Mouse (Mus musculus) heart, postnatal 36 days (tissue): Measurements from ENCODE around the gene Rfc2. TPM values are rescaled to one million over a fixed set of nuclear protein-coding genes. Genes with fewer than 3 reads are reported as not detected.

Experiments used
- DNase-seq, 2 experiments: peaks; one replicate each; pipeline ENCODE4 v3.0.0; 2021 to 2022
- intact Hi-C: fragments of 180-260 bp; cut with DNase I; formaldehyde crosslinking; loops from one replicate; pipeline ENCODE4 v1.15.1; 2025
- total RNA-seq, 2 experiments: library from RNA; stranded (reverse); gene quantifications; 2 replicates each; pipeline ENCODE4 v1.2.3; 2021

The Rfc2 gene
- total RNA-seq: 10 to 100 TPM; 23.4 to 23.9 TPM

- no peak for DNase-seq
- intact Hi-C loops: loop anchor here (2.0 to 5.0 kb wide), 2 partner anchors 80 to 194 kb away; no protein-coding TSS in a partner anchor
Measured at GRCm38 (mm10) chr5:134581146-134581545, at the start of gene Rfc2. Rfc2 (plus strand) TSS chr5:134581366.

GRCm38 (mm10) chr5:134531585-134531984 is 49.6 kb upstream of the Rfc2 start:
- no peak for DNase-seq
- intact Hi-C loops: no loop called here

DNA sequence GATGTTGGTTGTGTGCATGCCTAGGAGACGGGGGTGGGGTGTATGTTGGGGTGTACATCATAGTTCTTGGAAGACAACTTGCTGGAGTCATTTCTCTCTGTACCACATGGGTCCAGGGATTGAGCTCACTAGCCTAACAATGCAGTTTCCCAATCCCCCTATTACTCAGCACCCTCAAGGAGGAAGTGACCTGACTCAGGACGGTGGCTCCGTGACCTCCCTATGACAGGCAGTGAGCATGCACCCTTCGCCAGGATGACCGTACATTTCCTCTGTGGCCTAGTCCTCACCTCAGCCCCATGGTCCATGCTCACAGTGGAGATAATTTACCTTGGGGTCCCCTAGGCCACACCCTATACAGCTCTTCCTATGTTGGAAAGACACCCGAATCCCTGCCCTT is 48.7 kb upstream of the Rfc2 start:
- no peak for DNase-seq
- intact Hi-C loops: no loop called here

GRCm38 (mm10) chr5:134536036-134536435 is 45.1 kb upstream of the Rfc2 start:
- intact Hi-C loops: no loop called here
- DNase-seq: no peak

- intact Hi-C loops: no loop called here
- peak; percentile 60 to 71 for DNase-seq
Measured at GRCm38 (mm10) chr5:134539891-134540290, 41.3 kb upstream of the Rfc2 start.

DNA sequence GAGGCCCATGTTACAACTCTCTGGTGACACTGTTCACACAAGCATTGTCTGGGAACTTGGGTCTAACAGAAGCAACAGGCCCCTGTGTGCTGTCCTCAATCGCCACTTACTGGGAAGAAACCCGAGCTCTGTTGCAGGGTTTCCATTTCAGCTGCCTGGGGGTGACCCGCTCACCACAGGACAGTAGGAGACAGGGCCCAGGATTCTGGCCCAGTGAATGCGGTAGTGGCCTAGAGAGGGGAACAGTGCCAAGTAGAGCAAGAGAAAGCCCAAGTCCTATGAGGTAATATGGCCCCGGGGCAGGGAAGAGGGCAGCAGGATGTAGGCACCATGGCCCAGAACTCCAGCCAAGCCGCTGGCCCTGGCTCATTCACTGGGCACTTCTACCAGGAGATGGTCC is 40.3 kb upstream of the Rfc2 start:
- intact Hi-C loops: no loop called here
- peak; percentile 24 to 32 for DNase-seq

DNA sequence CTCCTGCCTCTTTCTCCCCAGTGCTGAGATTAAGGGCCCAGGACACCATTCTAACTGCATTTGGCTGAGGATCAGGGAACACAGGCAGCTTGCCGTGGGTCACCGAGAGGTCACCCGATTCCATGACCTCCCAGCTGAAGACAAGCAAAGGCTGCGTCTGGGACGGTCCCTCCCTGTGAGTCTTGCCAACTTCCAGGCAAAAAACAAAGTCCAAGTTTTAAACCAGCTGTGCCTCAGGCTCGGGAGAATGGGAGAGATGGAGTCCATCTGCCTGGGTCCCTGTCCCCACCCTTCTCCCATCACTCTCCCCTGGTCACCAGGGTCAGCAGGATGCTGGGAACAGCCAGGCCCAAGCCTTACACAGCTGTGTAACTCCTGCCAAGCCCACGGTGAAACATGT is 39.5 kb upstream of the Rfc2 start:
- intact Hi-C loops: no loop called here

GRCm38 (mm10) chr5:134544516-134545241 is 36.5 kb upstream of the Rfc2 start:
- DNase-seq: peak; percentile 40 to 43
- intact Hi-C loops: loop anchor here (2.0 kb wide), 1 partner anchor 38 kb away; no protein-coding TSS in a partner anchor

More for the DNA sequence above, 39.5 kb upstream of the Rfc2 start:
- peak; percentile 78 to 79 for DNase-seq

DNA sequence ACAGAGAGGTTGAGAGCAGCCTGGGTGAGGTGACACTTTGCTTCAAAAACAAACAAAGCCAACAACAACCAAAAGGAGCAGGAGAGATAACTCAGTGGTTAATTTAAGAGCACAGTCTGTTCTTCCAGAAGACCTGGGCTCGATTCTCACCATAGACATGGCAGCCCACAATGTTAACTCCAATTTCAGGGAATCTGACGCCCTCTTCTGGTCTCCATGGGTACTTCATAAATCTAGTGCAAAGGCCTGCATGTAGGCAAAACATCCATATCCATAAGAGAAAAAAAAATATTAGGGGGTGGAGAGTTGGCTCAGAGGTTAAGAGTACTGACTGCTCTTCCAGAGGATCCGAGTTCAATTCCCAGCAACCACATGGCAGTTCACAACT is 35.9 kb upstream of the Rfc2 start:
- no peak for DNase-seq
- intact Hi-C loops: loop anchor here (2.0 kb wide), 1 partner anchor 38 kb away; no protein-coding TSS in a partner anchor

- intact Hi-C loops: no loop called here
Measured at GRCm38 (mm10) chr5:134546790-134547189, 34.4 kb upstream of the Rfc2 start.

GRCm38 (mm10) chr5:134548306-134548705 is 32.9 kb upstream of the Rfc2 start:
- intact Hi-C loops: no loop called here
- no peak for DNase-seq

More at GRCm38 (mm10) chr5:134546790-134547189, 34.4 kb upstream of the Rfc2 start:
- DNase-seq: no peak

GRCm38 (mm10) chr5:134549640-134550168 is 31.5 kb upstream of the Rfc2 start:
- no peak for DNase-seq
- intact Hi-C loops: no loop called here

DNA sequence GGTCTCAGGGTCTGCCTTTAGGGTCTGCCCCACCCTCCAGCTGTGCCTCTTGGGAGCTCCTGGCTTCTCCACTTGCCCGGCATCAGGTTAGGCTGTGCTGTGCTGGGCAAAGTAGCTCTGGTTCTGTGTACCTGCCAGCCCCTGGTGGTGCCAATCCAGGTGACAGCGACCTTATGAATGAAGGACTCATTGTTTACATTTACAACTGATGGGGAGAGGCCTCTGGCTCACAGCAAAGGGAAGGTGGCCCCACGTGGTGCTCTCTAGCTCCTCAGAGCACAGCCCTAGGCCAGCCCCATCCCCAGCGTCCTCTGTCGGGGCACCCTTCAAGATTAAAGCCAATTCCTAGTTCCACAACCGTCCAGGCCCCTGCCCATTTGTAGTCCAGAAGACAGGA is 30.3 kb upstream of the Rfc2 start:
- DNase-seq: no peak
- intact Hi-C loops: no loop called here

DNA sequence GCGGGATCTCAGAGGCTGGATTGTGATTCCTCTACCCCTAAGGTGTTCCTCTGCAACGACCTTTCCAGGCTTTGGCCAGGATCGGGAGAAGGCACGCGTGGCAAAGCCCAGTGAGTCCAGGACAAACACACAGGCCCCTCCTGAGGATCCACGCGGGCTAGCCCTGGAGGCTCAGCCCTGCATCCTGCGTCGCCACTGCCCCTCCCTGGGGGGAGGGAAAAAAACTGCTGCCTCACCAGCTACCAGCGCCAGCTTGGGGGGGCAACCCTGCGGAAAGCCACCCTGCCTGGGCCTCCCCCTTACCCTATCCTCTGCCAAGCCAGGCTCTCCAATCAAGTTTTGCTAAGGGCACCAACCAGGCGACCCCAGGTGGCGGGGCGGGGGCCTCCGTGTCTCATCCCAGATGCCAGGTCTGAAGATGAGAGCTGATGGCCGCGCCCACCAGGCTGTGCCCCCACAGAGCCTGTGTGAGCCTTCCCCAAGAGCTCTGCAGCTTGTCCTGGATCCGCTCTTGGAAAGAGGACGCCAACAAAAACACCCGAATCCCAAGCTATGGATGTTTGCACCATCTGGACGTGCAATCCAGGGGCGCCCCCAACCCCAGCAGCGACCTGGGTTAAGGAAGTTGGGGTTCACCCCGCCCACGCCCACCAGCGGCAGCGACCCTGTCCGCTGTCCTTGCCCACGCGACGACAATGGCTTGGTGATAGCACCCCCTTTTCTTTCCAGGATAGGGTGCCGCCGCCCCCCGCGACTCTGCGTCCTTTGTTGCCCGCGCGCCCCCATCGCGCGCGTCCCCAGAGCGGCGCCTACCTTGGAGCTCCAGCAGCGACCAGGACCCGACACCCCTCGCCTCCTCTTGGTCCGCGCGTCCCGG is 29.7 kb upstream of the Rfc2 start:
- DNase-seq: peak; percentile 37 to 44
- intact Hi-C loops: loop anchor here (1.0 kb wide), 1 partner anchor 21 kb away; no protein-coding TSS in a partner anchor

- DNase-seq: peak; percentile 99
- intact Hi-C loops: loop anchor here (1.0 kb wide), 1 partner anchor 20 kb away; no protein-coding TSS in a partner anchor
Measured at GRCm38 (mm10) chr5:134552110-134552972, 28.8 kb upstream of the Rfc2 start, which contains the start of gene Clip2. Clip2 (minus strand) TSS chr5:134552434.

DNA sequence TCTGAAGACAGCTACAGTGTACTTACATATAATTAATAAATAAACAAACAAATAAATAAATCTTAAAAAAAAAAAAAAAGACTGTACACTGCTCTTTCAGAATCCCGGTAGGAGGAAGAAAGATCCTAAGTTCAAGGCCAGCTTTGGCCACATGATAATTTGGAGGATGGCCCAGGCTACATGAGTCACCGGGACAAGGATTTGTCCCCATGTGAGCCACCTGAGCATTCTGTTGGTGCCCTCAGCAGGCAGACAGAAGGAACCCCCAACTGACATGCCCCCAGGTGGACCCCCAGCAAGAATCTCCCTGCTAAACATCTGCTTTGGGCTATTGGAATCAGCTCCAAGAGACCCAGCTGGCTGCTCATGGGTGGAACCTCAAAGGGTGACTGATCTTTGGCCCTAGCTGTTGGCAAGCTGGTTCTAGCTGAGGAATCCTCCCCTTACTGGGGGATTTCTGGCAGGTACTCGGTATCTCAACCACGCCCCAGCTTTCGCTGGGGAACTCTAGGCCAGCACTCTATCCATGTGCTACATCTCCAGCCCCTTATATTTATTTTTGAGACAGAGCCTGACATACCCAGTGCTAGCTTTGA is 27.1 kb upstream of the Rfc2 start:
- intact Hi-C loops: loop anchor here (2.0 kb wide), 1 partner anchor 15 kb away; no protein-coding TSS in a partner anchor
- DNase-seq: no peak

GRCm38 (mm10) chr5:134555463-134556164 is 25.6 kb upstream of the Rfc2 start:
- intact Hi-C loops: loop anchor here (2.0 kb wide), 1 partner anchor 13 kb away; no protein-coding TSS in a partner anchor
- DNase-seq: peak; percentile 77 to 83

GRCm38 (mm10) chr5:134560071-134560449 is 21.1 kb upstream of the Rfc2 start, which contains the start of gene Syna:
Syna (minus strand) TSS chr5:134560171.
- no peak for DNase-seq
- intact Hi-C loops: no loop called here
